Mouse (Mus musculus) neural tube, embryonic 12.5 days (tissue): ENCODE measurements around the gene Rsph4a. TPM values are rescaled to one million over a fixed set of nuclear protein-coding genes. Genes with fewer than 3 reads are reported as not detected.
"Not testable (repeated sequence)": the region's sequence is repeated elsewhere in the genome, so short reads cannot be mapped to it uniquely, and the experiment has no call there.

Source experiments
- ATAC-seq: fragments of 200-750 bp; cut with Nextera tagmentation; 2 replicates; pipeline ENCODE4 v1.8.0; 2017; ENCODE audit warnings: low read depth, mild to moderate bottlenecking, moderate TSS enrichment, moderate library complexity; ENCODE audit not compliant: low FRiP score
- H3K27ac ChIP-seq: fragments of 300-500 bp; sonication (generic); 2 replicates; pipeline ENCODE4 v1.5.1; 2016
- H3K27me3 ChIP-seq: fragments of 300-500 bp; sonication (generic); replicated peaks from 2 replicates; pipeline ENCODE4 v1.6.1; 2016; ENCODE audit warnings: mild to moderate bottlenecking
- H3K36me3 ChIP-seq: fragments of 300-500 bp; sonication (generic); 2 replicates; pipeline ENCODE4 v1.6.1; 2016; ENCODE audit warnings: mild to moderate bottlenecking
- H3K4me1 ChIP-seq: fragments of 300-500 bp; sonication (generic); 2 replicates; pipeline ENCODE4 v1.6.1; 2016
- H3K4me2 ChIP-seq: fragments of 300-500 bp; sonication (generic); replicated peaks from 2 replicates; pipeline ENCODE4 v1.6.1; 2016; ENCODE audit warnings: mild to moderate bottlenecking
- H3K4me3 ChIP-seq: fragments of 300-500 bp; sonication (generic); 2 replicates; pipeline ENCODE4 v1.5.1; 2016
- H3K9ac ChIP-seq: fragments of 300-500 bp; sonication (generic); 2 replicates; pipeline ENCODE4 v1.6.1; 2016; ENCODE audit warnings: mild to moderate bottlenecking
- H3K9me3 ChIP-seq: fragments of 300-500 bp; sonication (generic); 2 replicates; pipeline ENCODE4 v1.6.1; 2016; ENCODE audit warnings: mild to moderate bottlenecking
- WGBS: fragments of 180-500 bp; shearing (Covaris S2); methylation state at CpG from one replicate; pipeline ENCODE4 v1.1.7; 2016; 5-methylcytosine and 5-hydroxymethylcytosine counted together
- polyA plus RNA-seq: library from polyadenylated mRNA; unstranded; fragments of >200 nt; fragmentation: Nextera tagmentation; extraction: Ambion mirVana; gene quantifications from 2 replicates; pipeline ENCODE4 v1.2.1, GENCODE M21; 2016

Gene Rsph4a
- 0.08 TPM in 1 of 2 replicates, not detected in the other for polyA plus RNA-seq

DNA sequence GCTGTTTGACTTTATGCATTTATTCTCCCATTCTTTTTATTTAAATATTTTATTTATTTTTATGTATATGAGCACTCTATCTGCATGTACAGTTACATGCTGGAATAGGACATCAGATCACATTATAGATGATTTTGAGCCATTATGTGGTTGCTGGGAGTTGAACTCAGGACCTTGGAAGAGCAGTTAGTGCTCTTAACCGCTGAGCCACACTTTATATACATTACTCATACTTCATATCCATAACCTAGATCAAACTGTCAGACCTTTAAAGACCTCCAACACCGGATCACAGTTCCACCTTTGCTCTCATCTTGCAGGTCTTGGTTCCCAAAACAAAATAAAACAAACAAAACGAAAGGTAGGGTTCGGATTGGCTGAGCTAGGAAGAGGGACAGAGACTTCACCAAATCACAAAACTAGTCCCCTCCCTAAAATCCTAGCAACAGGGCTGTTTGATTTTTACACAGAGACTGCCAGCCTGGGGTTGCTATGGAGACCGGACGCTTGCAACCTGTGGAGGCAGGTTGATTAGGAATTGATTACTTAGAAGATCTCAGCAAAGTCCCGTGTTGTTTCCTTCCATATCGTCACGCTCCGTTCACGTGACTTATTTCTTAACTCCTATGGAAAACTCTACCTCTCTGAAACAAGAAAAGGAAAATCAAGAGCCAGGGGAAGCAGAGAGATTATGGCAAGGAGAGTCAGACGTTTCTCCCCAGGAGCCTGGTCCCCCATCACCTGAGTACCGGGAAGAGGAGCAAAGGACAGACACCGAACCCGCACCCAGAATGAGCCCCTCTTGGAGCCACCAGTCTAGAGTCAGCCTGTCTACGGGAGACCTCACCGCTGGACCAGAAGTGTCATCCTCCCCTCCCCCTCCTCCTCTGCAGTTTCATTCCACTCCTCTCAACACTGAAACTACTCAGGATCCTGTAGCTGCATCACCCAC, at the start of gene Rsph4a:
Rsph4a (plus strand) TSS at position 582 of the 952 bp plus-strand sequence.
- WGBS, result 8% methylated on average over 17 of the region's 17 CpGs
- H3K9ac ChIP-seq, result no peak within 1 kb of the TSS
- peaks cover 9% of the 10 kb centered on the region; the same call in 1 of the 2 replicates for H3K4me1 ChIP-seq

DNA sequence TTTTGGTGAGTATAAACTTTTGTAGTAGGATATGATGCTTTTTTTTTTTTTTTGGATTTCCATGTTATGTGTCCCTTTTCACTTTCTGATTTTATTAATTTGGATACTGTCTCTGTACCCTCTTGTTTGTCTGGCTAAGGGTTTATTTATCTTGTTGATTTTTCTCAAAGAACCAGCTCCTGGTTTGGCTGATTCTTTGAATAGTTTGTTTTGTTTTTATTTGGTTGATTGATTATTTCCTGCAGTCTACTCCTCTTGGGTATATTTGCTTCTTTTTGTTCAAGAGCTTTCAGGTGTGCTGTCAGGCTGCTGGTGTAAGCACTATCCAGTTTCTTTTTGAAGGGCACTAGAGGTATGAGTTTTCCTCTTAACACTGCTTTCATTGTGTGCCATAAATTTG, 47.5 kb upstream of the Rsph4a start, which contains the start of gene Sult3a1:
Sult3a1 (plus strand) TSS at position 301 of the 400 bp plus-strand sequence.
- ATAC-seq, result no peak

More for the DNA sequence above, at the start of gene Rsph4a:
- peak; percentile 98 for ATAC-seq
- Histone ChIP-seq H3K27ac (no peak within 1 kb of the TSS), H3K27me3 (no peaks in the 10 kb centered on the region), H3K4me3 (peak within 1 kb of the TSS; percentile 29), H3K36me3 (no peaks in the 10 kb centered on the region), H3K4me2 (peak within 1 kb of the TSS; percentile 66), H3K9me3 (no peaks in the 10 kb centered on the region)

DNA sequence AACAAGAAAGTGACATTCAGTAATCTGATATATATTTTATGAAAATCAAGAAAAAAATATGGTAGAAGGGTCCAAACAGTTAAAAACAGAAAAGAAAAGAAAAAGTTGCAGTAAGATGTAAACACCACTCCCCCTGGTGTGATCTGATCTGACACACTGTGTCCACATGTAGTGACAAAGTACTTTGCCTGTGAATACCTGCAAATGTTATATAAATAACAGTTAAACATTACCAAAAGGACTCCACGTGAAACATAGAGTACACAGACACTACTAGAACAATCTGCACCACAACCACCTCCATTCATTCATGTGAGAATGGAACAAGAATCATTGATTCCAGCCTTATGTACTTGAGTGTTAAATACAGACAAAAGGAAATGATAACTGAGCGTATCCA, 38.9 kb upstream of the Rsph4a start:
- Histone ChIP-seq H3K27me3 (no peaks in the 10 kb centered on the region), H3K36me3 (no peaks in the 10 kb centered on the region), H3K27ac (no peak overlapping the region), H3K9me3 (no peaks in the 10 kb centered on the region), H3K4me3 (no peak overlapping the region), H3K4me2 (no peak overlapping the region), H3K4me1 (no peaks in the 10 kb centered on the region), H3K9ac (no peak overlapping the region)
- no peak for ATAC-seq
- WGBS, result 80% methylated on average over 2 of the region's 2 CpGs

More for the DNA sequence above, 47.5 kb upstream of the Rsph4a start, which contains the start of gene Sult3a1:
- H3K4me3 ChIP-seq, result no peak within 1 kb of the TSS
- H3K9ac ChIP-seq, result no peak within 1 kb of the TSS
- no peaks in the 10 kb centered on the region for H3K36me3 ChIP-seq
- H3K27ac ChIP-seq, result no peak within 1 kb of the TSS
- H3K4me1 ChIP-seq, result no peaks in the 10 kb centered on the region
- H3K9me3 ChIP-seq, result no peaks in the 10 kb centered on the region
- no peaks in the 10 kb centered on the region for H3K27me3 ChIP-seq
- no peak within 1 kb of the TSS for H3K4me2 ChIP-seq

DNA sequence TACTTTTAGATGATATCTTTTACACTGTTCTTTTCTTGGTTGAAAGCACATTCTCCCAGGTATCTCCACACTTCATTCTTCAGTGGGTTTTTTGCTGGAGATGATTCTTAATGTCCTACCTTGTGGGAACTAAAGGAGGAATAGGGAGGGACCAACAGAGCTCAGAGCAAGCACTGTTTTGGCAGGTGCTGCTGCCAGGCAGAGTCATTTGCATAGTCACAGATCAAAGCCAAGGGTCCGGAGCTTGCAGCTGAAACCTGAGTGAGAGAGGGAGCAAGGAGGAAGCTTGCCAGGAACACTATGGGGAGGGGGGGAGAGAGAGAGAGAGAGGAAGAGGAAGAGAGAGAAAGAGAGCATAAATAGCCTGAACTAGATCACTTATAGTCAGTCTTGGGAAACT, 34.5 kb upstream of the Rsph4a start:
- no peak overlapping the region for H3K27ac ChIP-seq
- no peaks in the 10 kb centered on the region for H3K4me1 ChIP-seq
- no peak for ATAC-seq
- 17% methylated on average over 1 of the region's 1 CpGs for WGBS
- no peaks in the 10 kb centered on the region for H3K9me3 ChIP-seq
- no peak overlapping the region for H3K4me2 ChIP-seq
- no peaks in the 10 kb centered on the region for H3K27me3 ChIP-seq
- H3K36me3 ChIP-seq, result no peaks in the 10 kb centered on the region
- no peak overlapping the region for H3K9ac ChIP-seq
- no peak overlapping the region for H3K4me3 ChIP-seq

DNA sequence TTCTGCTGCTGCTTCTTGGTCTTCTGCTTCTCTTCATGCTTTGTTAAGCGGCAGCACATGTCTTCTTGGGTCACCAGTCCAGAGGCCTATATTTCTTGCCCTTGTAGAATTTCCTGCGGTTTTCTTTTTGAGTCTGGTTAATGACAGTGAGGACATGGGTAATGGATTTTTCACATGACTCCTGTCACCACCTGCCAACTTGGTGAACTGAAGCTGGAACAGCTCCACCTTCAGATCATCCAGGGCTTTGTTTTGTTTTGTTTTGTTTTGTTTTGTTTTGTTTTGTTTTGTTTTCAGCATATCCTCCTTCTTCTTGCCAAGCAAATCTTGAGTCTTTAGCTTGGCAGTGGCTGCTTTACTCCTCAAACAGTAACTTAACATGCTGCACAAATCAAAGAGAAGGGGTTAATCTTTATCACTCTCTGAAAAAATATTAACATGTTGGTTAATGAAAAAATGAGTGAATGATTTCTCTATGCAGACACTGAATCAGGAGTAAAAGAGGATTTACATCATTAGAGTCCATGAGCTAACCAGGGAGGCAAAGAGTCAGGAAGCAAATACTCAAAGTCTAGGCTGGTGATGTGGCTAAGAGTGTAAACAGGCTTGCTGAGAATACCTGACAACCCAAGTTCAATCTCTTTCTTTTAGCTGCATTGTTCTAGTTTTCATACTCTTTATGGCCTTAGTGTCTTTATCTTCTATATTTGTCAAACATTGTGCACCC, 32.1 kb upstream of the Rsph4a start:
- H3K36me3 ChIP-seq, result no peaks in the 10 kb centered on the region
- no peaks in the 10 kb centered on the region for H3K4me1 ChIP-seq
- H3K4me3 ChIP-seq, result no peak overlapping the region
- H3K4me2 ChIP-seq, result no peak overlapping the region
- H3K9ac ChIP-seq, result no peak overlapping the region
- no peak overlapping the region for H3K27ac ChIP-seq
- H3K9me3 ChIP-seq, result no peaks in the 10 kb centered on the region
- no peak for ATAC-seq
- no peaks in the 10 kb centered on the region for H3K27me3 ChIP-seq
- WGBS, result 84% methylated on average over 2 of the region's 2 CpGs

DNA sequence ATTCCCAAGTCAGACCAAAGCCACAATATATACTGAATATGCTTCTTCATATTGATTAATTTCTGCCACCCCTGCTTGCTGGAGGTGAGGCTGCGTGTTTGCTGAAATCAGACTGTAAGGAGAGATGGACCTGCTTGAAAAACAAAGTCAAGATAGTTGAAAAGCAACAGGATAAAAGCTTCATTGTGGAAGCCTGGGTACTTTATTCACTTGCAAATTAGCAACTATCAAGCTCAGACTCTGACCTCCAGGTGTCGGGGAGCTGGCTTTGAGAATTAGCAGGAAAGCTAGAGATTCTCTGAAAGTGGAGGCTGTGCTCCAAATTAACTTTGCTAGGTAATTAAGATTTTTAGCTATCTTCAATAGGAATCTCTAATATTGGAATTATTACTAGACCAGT, 22.5 kb upstream of the Rsph4a start:
- ATAC-seq, H3K9me3 ChIP-seq, H3K27ac ChIP-seq, H3K4me1 ChIP-seq, H3K4me2 ChIP-seq, H3K4me3 ChIP-seq, H3K36me3 ChIP-seq, H3K9ac ChIP-seq, H3K27me3 ChIP-seq: not testable (repeated sequence)
- 84% methylated on average over 2 of the region's 2 CpGs for WGBS

DNA sequence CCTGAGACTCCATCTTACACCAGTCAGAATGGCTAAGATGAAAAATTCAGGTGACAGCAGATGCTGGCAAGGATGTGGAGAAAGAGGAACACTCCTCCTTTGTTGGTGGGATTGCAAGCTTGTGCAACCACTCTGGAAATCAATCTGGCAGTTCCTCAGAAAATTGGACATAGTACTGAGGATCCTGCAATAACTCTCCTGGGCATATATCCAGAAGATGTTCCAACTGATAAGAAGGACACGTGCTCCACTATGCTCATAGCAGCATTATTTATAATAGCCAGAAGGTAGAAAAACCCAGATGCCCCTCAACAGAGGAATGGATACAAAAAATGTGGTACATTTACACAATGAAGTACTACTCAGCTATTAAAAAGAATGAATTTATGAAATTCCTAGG, 3.4 kb upstream of the Rsph4a start:
- ATAC-seq, H3K36me3 ChIP-seq, H3K4me3 ChIP-seq, H3K4me1 ChIP-seq, H3K27me3 ChIP-seq, H3K27ac ChIP-seq, H3K9ac ChIP-seq, H3K9me3 ChIP-seq, H3K4me2 ChIP-seq: not testable (repeated sequence)
- WGBS, result 88% methylated on average over 1 of the region's 1 CpGs

DNA sequence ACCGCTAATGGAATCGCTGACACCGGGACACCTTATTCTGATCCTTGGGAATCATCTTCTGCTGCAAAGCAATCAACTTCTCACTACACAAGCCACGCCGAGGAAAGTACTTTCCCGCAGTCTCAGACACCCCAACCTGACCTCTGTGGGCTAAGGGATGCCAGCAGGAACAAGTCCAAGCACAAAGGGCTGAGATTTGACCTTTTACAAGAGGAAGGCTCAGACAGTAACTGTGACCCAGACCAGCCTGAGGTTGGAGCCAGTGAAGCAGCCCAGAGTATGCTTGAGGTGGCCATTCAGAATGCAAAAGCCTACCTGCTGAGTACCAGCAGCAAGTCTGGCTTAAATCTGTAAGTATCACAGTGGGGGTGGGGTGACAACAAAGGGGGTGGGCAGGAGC, 578 bp downstream of the Rsph4a start:
- H3K9me3 ChIP-seq, result no peaks in the 10 kb centered on the region
- peak overlapping the region; percentile 29; the same call in 1 of the 2 replicates for H3K4me3 ChIP-seq
- H3K27ac ChIP-seq, result no peak overlapping the region
- H3K9ac ChIP-seq, result no peak overlapping the region
- H3K4me1 ChIP-seq, result peaks cover 9% of the 10 kb centered on the region; the same call in 1 of the 2 replicates
- H3K27me3 ChIP-seq, result no peaks in the 10 kb centered on the region
- H3K36me3 ChIP-seq, result no peaks in the 10 kb centered on the region
- 2% methylated on average over 6 of the region's 6 CpGs for WGBS
- H3K4me2 ChIP-seq, result peak overlapping the region; percentile 66
- ATAC-seq, result no peak

DNA sequence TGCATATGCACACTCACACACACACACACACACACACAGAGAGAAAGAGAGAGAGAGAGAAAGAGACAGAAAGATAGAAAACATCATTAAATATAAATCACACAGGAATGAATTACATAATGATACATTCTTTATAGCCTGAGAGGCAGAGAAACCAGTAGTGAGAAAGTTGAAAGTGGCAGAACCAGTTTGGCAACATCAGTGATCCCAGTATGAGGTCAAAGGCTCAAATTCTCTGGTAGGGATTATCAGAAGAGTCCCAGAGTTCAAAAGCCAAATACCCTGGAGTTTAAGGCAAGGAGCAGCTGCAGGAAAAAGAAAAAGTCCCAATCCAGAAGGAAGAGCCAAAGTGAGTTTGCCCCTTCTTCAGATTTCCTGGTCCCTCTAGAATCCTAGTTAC, 35.8 kb downstream of the Rsph4a start:
- Histone ChIP-seq H3K27ac (no peak overlapping the region), H3K9me3 (no peaks in the 10 kb centered on the region), H3K27me3 (no peaks in the 10 kb centered on the region), H3K4me1 (no peaks in the 10 kb centered on the region), H3K36me3 (peaks cover 45% of the 10 kb centered on the region), H3K9ac (no peak overlapping the region), H3K4me3 (no peak overlapping the region), H3K4me2 (no peak overlapping the region)
- no peak for ATAC-seq

DNA sequence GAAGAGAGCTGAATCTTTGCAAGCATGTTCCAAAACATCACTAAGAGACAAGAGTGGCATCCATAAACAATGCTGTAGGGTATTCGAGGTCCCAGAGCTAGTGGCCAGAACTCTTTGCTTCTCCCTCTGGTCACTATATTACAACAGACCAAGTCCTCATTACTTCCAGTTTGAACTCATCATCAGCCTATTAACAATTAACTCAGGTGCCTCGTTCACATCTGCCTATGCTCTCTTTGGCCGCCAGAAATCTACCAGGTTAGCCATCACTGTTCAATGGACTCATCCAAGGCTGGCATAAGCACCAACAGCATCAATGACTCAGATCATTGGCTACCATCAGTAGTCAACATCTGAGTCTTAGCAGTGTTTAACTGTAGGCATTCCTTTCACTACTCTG, 40.5 kb downstream of the Rsph4a start:
- H3K36me3 ChIP-seq, result peaks cover 30% of the 10 kb centered on the region
- H3K27ac ChIP-seq, result no peak overlapping the region
- 89% methylated on average over 3 of the region's 3 CpGs for WGBS

DNA sequence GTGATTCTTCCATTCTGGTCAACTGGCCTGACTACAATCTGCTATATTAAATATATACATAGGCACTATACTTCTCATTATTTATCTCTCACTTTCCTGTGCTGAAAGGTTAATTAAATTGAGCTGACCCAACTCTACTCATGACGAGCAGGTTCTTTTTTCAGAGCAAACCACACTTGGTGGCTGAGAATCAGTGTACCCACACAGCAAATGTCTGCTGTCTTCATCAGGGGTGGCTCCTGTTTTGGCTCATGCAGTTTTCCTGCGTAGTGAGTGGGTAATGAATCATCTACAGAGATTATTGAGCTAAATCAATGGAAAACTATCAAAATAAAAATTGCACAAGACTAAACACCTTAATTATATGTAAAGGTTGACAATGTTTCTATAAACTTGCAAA, 41.4 kb downstream of the Rsph4a start:
- H3K4me1 ChIP-seq, result peaks cover 7% of the 10 kb centered on the region; the same call in 1 of the 2 replicates
- no peaks in the 10 kb centered on the region for H3K27me3 ChIP-seq
- H3K9ac ChIP-seq, result no peak overlapping the region
- WGBS, result 90% methylated on average over 2 of the region's 2 CpGs
- H3K9me3 ChIP-seq, result no peaks in the 10 kb centered on the region
- peaks cover 25% of the 10 kb centered on the region for H3K36me3 ChIP-seq
- H3K27ac ChIP-seq, result no peak overlapping the region
- H3K4me2 ChIP-seq, result no peak overlapping the region
- H3K4me3 ChIP-seq, result no peak overlapping the region
- ATAC-seq, result no peak

More for the DNA sequence above, 40.5 kb downstream of the Rsph4a start:
- no peaks in the 10 kb centered on the region for H3K9me3 ChIP-seq
- no peak overlapping the region for H3K4me2 ChIP-seq
- H3K9ac ChIP-seq, result no peak overlapping the region
- ATAC-seq, result no peak
- H3K4me3 ChIP-seq, result no peak overlapping the region
- H3K4me1 ChIP-seq, result peaks cover 6% of the 10 kb centered on the region; the same call in 1 of the 2 replicates
- H3K27me3 ChIP-seq, result no peaks in the 10 kb centered on the region
